Mouse (Mus musculus) neural tube, embryonic 13.5 days (tissue): Measurements from ENCODE around the gene Adgrl3. TPM values are rescaled to one million over a fixed set of nuclear protein-coding genes. Genes with fewer than 3 reads are reported as not detected.

Experiments used
- ATAC-seq: fragments of 200-750 bp; cut with Nextera tagmentation; 2 replicates; pipeline ENCODE4 v1.8.0; 2017; ENCODE audit warnings: low read depth, mild to moderate bottlenecking, moderate TSS enrichment, moderate library complexity
- H3K27ac ChIP-seq: fragments of 300-500 bp; sonication (generic); replicated peaks from 2 replicates; pipeline ENCODE4 v1.5.1; 2015; ENCODE audit warnings: moderate library complexity, mild to moderate bottlenecking, inconsistent platforms
- H3K27me3 ChIP-seq: fragments of 300-500 bp; sonication (generic); 2 replicates; pipeline ENCODE4 v1.6.1; 2015; ENCODE audit warnings: mild to moderate bottlenecking, inconsistent platforms
- H3K36me3 ChIP-seq: fragments of 300-500 bp; sonication (generic); 2 replicates; pipeline ENCODE4 v1.6.1; 2015; ENCODE audit warnings: mild to moderate bottlenecking, inconsistent platforms
- H3K4me1 ChIP-seq: fragments of 300-500 bp; sonication (generic); replicated peaks from 2 replicates; pipeline ENCODE4 v1.6.1; 2015; ENCODE audit warnings: inconsistent platforms
- H3K4me2 ChIP-seq: fragments of 300-500 bp; sonication (generic); 2 replicates; pipeline ENCODE4 v1.6.1; 2015; ENCODE audit warnings: inconsistent platforms, mild to moderate bottlenecking, moderate library complexity
- H3K4me3 ChIP-seq: fragments of 300-500 bp; sonication (generic); 2 replicates; pipeline ENCODE4 v1.5.1; 2015; ENCODE audit warnings: mild to moderate bottlenecking, inconsistent platforms
- H3K9ac ChIP-seq: fragments of 300-500 bp; sonication (generic); 2 replicates; pipeline ENCODE4 v1.6.1; 2015; ENCODE audit warnings: moderate library complexity, mild to moderate bottlenecking, inconsistent platforms
- H3K9me3 ChIP-seq: fragments of 300-500 bp; sonication (generic); 2 replicates; pipeline ENCODE4 v1.6.1; 2016; ENCODE audit warnings: inconsistent platforms
- WGBS: fragments of 180-500 bp; shearing (Covaris S2); methylation state at CpG from one replicate; pipeline ENCODE4 v1.1.7; 2015; 5-methylcytosine and 5-hydroxymethylcytosine counted together
- polyA plus RNA-seq: library from polyadenylated mRNA; unstranded; fragments of >200 nt; fragmentation: Nextera tagmentation; extraction: Ambion mirVana; gene quantifications from 2 replicates; pipeline ENCODE4 v1.2.1, GENCODE M21; 2015

Gene Adgrl3
- polyA plus RNA-seq, 1 experiment from 2014 or later, result 47.4 TPM

- no peak for ATAC-seq
- Histone ChIP-seq H3K9ac (no peak overlapping the region), H3K4me1 (peaks cover 5% of the 10 kb centered on the region; the same call in 1 of the 2 replicates), H3K36me3 (no peaks in the 10 kb centered on the region), H3K27me3 (no peaks in the 10 kb centered on the region), H3K9me3 (no peaks in the 10 kb centered on the region), H3K4me3 (no peak overlapping the region), H3K4me2 (no peak overlapping the region), H3K27ac (no peak overlapping the region)
- 59% methylated on average over 6 of the region's 6 CpGs for WGBS
Observed at GRCm38 (mm10) chr5:81275346-81276047, 255.6 kb downstream of the Adgrl3 start.

GRCm38 (mm10) chr5:81279246-81279645, 259.3 kb downstream of the Adgrl3 start:
- H3K4me1 ChIP-seq, result peaks cover 7% of the 10 kb centered on the region
- no peaks in the 10 kb centered on the region for H3K36me3 ChIP-seq
- no peak overlapping the region for H3K4me3 ChIP-seq
- no peaks in the 10 kb centered on the region for H3K27me3 ChIP-seq
- no peak overlapping the region for H3K9ac ChIP-seq
- no peak overlapping the region for H3K4me2 ChIP-seq
- ATAC-seq, result no peak
- WGBS, result 57% methylated on average over 2 of the region's 2 CpGs
- no peak overlapping the region for H3K27ac ChIP-seq
- no peaks in the 10 kb centered on the region for H3K9me3 ChIP-seq

- Histone ChIP-seq H3K9ac (no peak overlapping the region), H3K9me3 (no peaks in the 10 kb centered on the region), H3K4me1 (peaks cover 10% of the 10 kb centered on the region), H3K4me2 (no peak overlapping the region), H3K4me3 (no peak overlapping the region), H3K36me3 (no peaks in the 10 kb centered on the region), H3K27ac (no peak overlapping the region), H3K27me3 (no peaks in the 10 kb centered on the region)
- 18% methylated on average over 1 of the region's 1 CpGs for WGBS
- no peak for ATAC-seq
Observed at GRCm38 (mm10) chr5:81285643-81286042, 265.7 kb downstream of the Adgrl3 start.

DNA sequence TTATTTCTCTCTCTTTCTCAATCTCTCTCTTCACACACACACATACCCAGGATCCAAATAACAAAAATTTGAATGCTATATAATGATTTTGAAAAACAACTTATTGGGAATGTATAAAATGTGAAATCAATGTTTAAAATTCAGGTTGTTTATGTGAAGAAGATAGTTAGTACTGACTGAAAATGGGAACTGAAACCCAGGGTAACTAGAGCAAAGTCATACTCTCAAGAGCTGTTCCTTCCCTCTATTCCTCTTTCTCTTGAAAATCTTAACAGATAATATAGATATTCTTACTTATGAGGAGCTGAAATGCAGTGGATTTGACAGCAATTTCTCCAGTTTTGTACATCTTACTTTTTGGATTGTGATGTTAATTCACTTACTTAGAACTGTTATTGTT, 281.9 kb downstream of the Adgrl3 start:
- H3K27ac ChIP-seq, result no peak overlapping the region
- H3K9ac ChIP-seq, result no peak overlapping the region
- ATAC-seq, result no peak
- H3K4me1 ChIP-seq, result 0 out of 2 replicates have a peak, but pooled peaks cover 3% of the 10 kb centered on the region
- H3K9me3 ChIP-seq, result no peaks in the 10 kb centered on the region
- no peak overlapping the region for H3K4me3 ChIP-seq
- no peak overlapping the region for H3K4me2 ChIP-seq
- H3K27me3 ChIP-seq, result no peaks in the 10 kb centered on the region
- H3K36me3 ChIP-seq, result no peaks in the 10 kb centered on the region

- no peaks in the 10 kb centered on the region for H3K9me3 ChIP-seq
- H3K4me1 ChIP-seq, result no peaks in the 10 kb centered on the region
- no peak overlapping the region for H3K4me3 ChIP-seq
- no peaks in the 10 kb centered on the region for H3K27me3 ChIP-seq
- ATAC-seq, result no peak
- H3K9ac ChIP-seq, result no peak overlapping the region
- no peak overlapping the region for H3K4me2 ChIP-seq
- H3K27ac ChIP-seq, result no peak overlapping the region
- WGBS, result 97% methylated on average over 3 of the region's 3 CpGs
- no peaks in the 10 kb centered on the region for H3K36me3 ChIP-seq
Observed at GRCm38 (mm10) chr5:81317406-81318112, 297.6 kb downstream of the Adgrl3 start.

DNA sequence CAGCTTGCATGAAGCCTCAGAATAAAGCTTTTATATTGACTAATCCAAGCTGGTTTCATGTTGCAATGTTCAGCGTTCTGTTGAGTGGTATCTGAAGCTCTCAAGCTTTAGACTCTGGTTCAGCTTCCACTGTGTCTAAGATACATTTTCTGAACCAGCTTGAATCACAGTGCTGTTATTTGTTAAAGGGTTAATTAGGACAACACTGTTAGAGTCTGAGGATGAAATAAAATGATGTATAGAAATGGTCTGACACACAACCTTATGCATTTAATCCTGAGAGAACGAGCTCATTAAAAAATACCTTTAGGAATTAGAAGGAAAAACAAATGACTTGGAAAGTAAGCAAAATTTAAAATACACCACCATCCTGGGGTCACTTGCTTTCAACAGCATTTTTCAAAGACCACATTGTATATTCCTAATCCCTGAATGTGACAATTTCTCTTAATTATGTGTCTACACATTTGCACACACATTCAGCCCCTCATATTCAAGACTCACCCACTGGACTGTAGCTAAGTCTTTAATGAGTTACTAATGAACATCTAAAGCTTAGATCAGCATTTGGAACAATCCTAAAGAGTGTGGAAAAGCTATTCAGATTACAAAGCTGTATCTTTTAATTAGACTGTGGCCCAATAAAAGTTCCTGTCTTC, 301.5 kb downstream of the Adgrl3 start:
- Histone ChIP-seq H3K4me3 (no peak overlapping the region), H3K9me3 (no peaks in the 10 kb centered on the region), H3K4me2 (no peak overlapping the region), H3K27ac (no peak overlapping the region), H3K36me3 (no peaks in the 10 kb centered on the region), H3K27me3 (no peaks in the 10 kb centered on the region), H3K4me1 (no peaks in the 10 kb centered on the region), H3K9ac (no peak overlapping the region)
- ATAC-seq, result no peak
- 81% methylated on average over 2 of the region's 2 CpGs for WGBS

DNA sequence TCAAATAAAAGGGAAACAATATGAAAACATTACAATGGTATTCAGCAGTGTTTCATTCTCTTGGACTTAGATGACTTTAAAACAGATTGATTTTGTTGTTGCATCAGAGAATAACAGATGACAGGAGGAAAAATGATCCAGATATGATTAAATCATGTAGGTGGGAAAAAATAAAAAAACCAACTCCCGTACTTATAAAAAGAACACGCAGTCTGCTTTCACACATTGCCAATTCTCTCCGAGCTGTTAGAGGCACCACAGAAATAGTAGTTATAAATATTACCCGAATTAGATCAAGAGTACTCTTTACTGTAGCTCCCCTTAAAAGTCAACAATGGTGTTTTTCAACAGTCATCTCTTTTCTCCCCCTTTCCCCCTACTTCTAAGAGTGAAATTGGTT, 302.1 kb downstream of the Adgrl3 start:
- WGBS, result 94% methylated on average over 4 of the region's 4 CpGs
- Histone ChIP-seq H3K9ac (no peak overlapping the region), H3K27me3 (no peaks in the 10 kb centered on the region), H3K4me3 (no peak overlapping the region), H3K4me2 (no peak overlapping the region), H3K9me3 (no peaks in the 10 kb centered on the region), H3K4me1 (0 out of 2 replicates have a peak, but pooled peaks cover 5% of the 10 kb centered on the region), H3K36me3 (no peaks in the 10 kb centered on the region), H3K27ac (no peak overlapping the region)
- no peak for ATAC-seq

- Histone ChIP-seq H3K9ac (no peak overlapping the region), H3K36me3 (no peaks in the 10 kb centered on the region), H3K27ac (no peak overlapping the region), H3K27me3 (no peaks in the 10 kb centered on the region), H3K4me2 (no peak overlapping the region), H3K9me3 (no peaks in the 10 kb centered on the region), H3K4me3 (no peak overlapping the region), H3K4me1 (peaks cover 11% of the 10 kb centered on the region)
- 85% methylated on average over 4 of the region's 4 CpGs for WGBS
- no peak for ATAC-seq
Observed at GRCm38 (mm10) chr5:81326916-81327315, 307.0 kb downstream of the Adgrl3 start.

DNA sequence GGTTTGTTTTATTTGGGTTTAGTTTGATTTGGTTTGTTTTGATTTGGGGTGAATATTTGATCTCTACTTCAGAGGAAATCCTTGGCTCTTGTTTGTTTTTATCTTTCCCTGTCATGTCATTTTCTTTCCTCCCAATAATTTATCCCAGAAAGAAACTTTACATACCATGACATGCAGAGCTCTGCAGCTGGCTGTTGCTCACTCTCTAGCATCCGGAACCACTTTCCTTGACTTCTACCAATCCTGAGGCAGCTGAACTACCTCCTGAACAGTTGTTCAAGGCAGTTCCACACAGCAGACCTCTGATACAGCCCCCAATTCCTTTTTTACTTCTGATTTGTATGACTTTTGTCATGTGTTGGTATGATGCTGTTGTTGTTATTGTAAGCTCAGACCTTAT, 307.5 kb downstream of the Adgrl3 start:
- WGBS, result 79% methylated on average over 1 of the region's 1 CpGs
- Histone ChIP-seq H3K27me3 (no peaks in the 10 kb centered on the region), H3K27ac (no peak overlapping the region), H3K4me2 (no peak overlapping the region), H3K9me3 (no peaks in the 10 kb centered on the region), H3K36me3 (no peaks in the 10 kb centered on the region), H3K4me3 (no peak overlapping the region), H3K9ac (no peak overlapping the region), H3K4me1 (peaks cover 11% of the 10 kb centered on the region)
- no peak for ATAC-seq

DNA sequence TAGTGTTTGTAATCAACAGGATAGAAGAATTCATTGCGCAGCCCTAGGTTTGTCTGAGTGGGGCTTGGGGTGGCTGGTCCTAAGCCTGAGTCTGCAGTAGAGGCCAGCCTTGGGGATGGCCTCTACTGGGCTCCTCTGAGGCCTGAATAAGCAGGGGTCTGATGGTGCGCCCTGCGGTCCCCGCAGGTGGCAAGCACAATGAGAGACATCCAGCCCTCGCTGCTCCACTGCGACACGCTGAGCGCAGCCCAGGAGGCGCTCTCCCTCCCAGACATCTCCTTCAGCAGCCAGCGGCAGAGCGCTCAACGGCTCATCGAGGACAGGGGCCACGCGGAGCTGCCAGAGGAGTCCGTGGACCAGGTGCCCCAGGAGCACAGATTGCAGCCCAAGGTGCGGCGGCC, 309.6 kb downstream of the Adgrl3 start:
- Histone ChIP-seq H3K36me3 (no peaks in the 10 kb centered on the region), H3K27ac (no peak overlapping the region), H3K9me3 (no peaks in the 10 kb centered on the region), H3K9ac (no peak overlapping the region), H3K4me1 (peaks cover 11% of the 10 kb centered on the region), H3K4me3 (no peak overlapping the region), H3K27me3 (no peaks in the 10 kb centered on the region), H3K4me2 (peak overlapping the region; percentile 30)
- ATAC-seq, result peak; percentile 53
- WGBS, result 14% methylated on average over 17 of the region's 18 CpGs

DNA sequence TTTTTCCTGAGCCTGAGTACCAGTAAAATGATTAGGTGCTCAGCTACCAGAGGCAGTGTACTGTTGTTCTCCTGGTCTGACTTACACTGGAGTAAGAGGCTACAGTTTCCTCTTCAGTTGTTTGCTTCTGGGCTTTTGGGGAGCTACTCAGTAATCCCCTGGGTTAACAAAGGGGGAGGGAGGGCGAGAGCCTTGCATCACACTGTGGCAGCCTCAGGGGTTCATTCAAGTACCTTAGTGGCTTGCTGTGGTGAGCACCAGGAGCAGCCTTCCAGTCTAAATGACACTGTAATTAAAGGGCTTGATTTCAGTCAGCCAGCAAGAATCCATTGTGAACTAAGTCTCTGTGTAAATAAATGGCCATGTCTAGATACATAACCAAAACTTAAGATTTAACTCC, 324.4 kb downstream of the Adgrl3 start:
- Histone ChIP-seq H3K9me3 (no peaks in the 10 kb centered on the region), H3K4me3 (no peak overlapping the region), H3K4me2 (no peak overlapping the region), H3K36me3 (no peaks in the 10 kb centered on the region), H3K27ac (no peak overlapping the region), H3K9ac (no peak overlapping the region), H3K4me1 (peaks cover 16% of the 10 kb centered on the region; the same call in 1 of the 2 replicates), H3K27me3 (no peaks in the 10 kb centered on the region)
- no peak; the same call in 1 of the 2 replicates for ATAC-seq
- WGBS, result 25% methylated on average over 1 of the region's 1 CpGs

DNA sequence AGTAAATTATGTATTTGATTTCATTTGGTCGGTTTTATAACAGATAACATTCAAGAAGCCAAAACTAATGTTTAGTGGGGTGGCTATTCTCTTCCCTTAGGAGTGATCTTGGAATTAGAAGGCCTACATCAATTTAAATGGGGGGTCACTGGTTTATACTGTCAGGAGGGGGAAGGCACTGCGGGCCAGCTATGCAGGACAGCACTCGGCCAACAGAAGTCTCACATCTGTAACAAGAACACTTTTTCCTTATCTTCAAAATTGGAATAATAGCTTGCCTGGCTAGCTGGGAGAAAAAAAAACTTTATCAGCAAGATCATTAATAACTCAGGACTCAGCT, 325.1 kb downstream of the Adgrl3 start:
- Histone ChIP-seq H3K9me3 (no peaks in the 10 kb centered on the region), H3K9ac (no peak overlapping the region), H3K27me3 (no peaks in the 10 kb centered on the region), H3K36me3 (no peaks in the 10 kb centered on the region), H3K4me1 (peaks cover 16% of the 10 kb centered on the region; the same call in 1 of the 2 replicates), H3K4me2 (no peak overlapping the region), H3K4me3 (no peak overlapping the region), H3K27ac (no peak overlapping the region)
- ATAC-seq, result no peak
- 50% methylated on average over 3 of the region's 3 CpGs for WGBS
